Mouse (Mus musculus): ENCODE results near the gene Cttn. TPM values are rescaled to one million over a fixed set of nuclear protein-coding genes. Genes with fewer than 3 reads are reported as not detected.

The Cttn gene
- polyA plus RNA-seq (2012; rRNA removed; ENCODE audit: low replicate concordance): 106 and 134 TPM in 2 replicates

GRCm38 (mm10) chr7:144470545-144471059 is at the start of gene Cttn:
Gene Cttn (minus strand): TSS chr7:144471009.

Other genes with a start within 250 kb of the Cttn start
- gene Ppfia1, start 82.7 kb upstream of the Cttn start, polyA plus RNA-seq (2012; rRNA removed; ENCODE audit: low replicate concordance): 34.8 and 44.9 TPM in 2 replicates
- gene Fadd, start 111.5 kb upstream of the Cttn start, polyA plus RNA-seq (2012; rRNA removed; ENCODE audit: low replicate concordance): 13.2 and 15.0 TPM in 2 replicates